11 mouse cellular contexts compared by ENCODE assay signal in genomic region chr3:69548704-69549455, GRCm38 (mm10). TPM values are rescaled to one million over a fixed set of nuclear protein-coding genes. Genes with fewer than 3 reads are reported as not detected.
DNase-seq lines count a peak whose midpoint lies in the region; ATAC-seq lines count a peak whose summit lies in the region.
"Had no signal": no experiment of that assay in that cellular context is flagged by ENCODE, and none has a peak within 500 bp of the region (broad histone marks: within the 10 kb centered on the region; RNA-seq: fewer than 3 reads in every experiment).

No protein-coding gene starts in this region.

- no peaks in the 10 kb centered on the region for H3K36me3 ChIP-seq in heart, embryonic 14.5 days (ENCODE audit: control insufficient read depth, insufficient read depth, low read length)
- H3K36me3 ChIP-seq in midbrain, embryonic 11.5 days (ENCODE audit: control insufficient read depth, insufficient read depth, low read length) = no peaks in the 10 kb centered on the region
- H3K36me3 ChIP-seq in midbrain, embryonic 10.5 days = peaks cover 18% of the 10 kb centered on the region
- no peaks in the 10 kb centered on the region for H3K36me3 ChIP-seq in forebrain, embryonic 11.5 days (ENCODE audit: control insufficient read depth, insufficient read depth, low read length)

- no peaks in the 10 kb centered on the region for H3K9me3 ChIP-seq in heart, embryonic 14.5 days (ENCODE audit: control insufficient read depth, low read length)
- H3K9me3 ChIP-seq in midbrain, embryonic 11.5 days (ENCODE audit: control insufficient read depth, low read length) = no peaks in the 10 kb centered on the region
- H3K9me3 ChIP-seq in midbrain, embryonic 10.5 days (replicated peaks) = no peaks in the 10 kb centered on the region
- no peaks in the 10 kb centered on the region for H3K9me3 ChIP-seq in forebrain, embryonic 11.5 days (ENCODE audit: control insufficient read depth, low read length)
- H3K9me3 ChIP-seq: forebrain, embryonic 10.5 days had no signal

- DNase-seq in heart, adult 18-20 months = no peak
- peak; percentile 19 for DNase-seq in midbrain, embryonic 11.5 days (ENCODE audit: low spot score, missing footprints)
- DNase-seq in midbrain, embryonic 10.5 days (ENCODE audit: low spot score) = no peak
- DNase-seq in cerebellum, postnatal 25 days = peak; percentile 58 to 75
- no peak for DNase-seq in forebrain, embryonic 11.5 days (ENCODE audit: low spot score)
- DNase-seq in urinary bladder, postnatal 25 days (ENCODE audit: low spot score) = no peak
- DNase-seq: embryo, embryonic 11 days; kidney, postnatal 14 days; thymus, postnatal 25 days had no signal

- 0 out of 4 replicates have a peak overlapping the region, but pooled peaks of 1 of the 2 experiments have one; percentile 24 for H3K27ac ChIP-seq in heart, embryonic 14.5 days (replicated peaks in 1 of 2; ENCODE audit: control insufficient read depth in 1 of 2, insufficient read depth in 1 of 2, low read depth in 2 of 2, low read length in 2 of 2)
- H3K27ac ChIP-seq in midbrain, embryonic 11.5 days (ENCODE audit: low read depth, low read length) = no peak overlapping the region
- no peak overlapping the region for H3K27ac ChIP-seq in midbrain, embryonic 10.5 days (replicated peaks)
- H3K27ac ChIP-seq in forebrain, embryonic 11.5 days (ENCODE audit: low read depth, low read length) = no peak overlapping the region
- H3K27ac ChIP-seq: forebrain, embryonic 10.5 days had no signal

- peak overlapping the region; percentile 53 for H3K4me2 ChIP-seq in heart, embryonic 14.5 days (ENCODE audit: low read length)
- no peak overlapping the region for H3K4me2 ChIP-seq in midbrain, embryonic 11.5 days
- H3K4me2 ChIP-seq in forebrain, embryonic 11.5 days (ENCODE audit: low read depth, low read length, severe bottlenecking) = no peak overlapping the region

- H3K9ac ChIP-seq in heart, embryonic 14.5 days (ENCODE audit: low read length) = peak overlapping the region; percentile 44; the same call in 1 of the 2 replicates
- H3K9ac ChIP-seq in midbrain, embryonic 11.5 days (ENCODE audit: low read length) = no peak overlapping the region
- no peak overlapping the region for H3K9ac ChIP-seq in forebrain, embryonic 11.5 days (ENCODE audit: low read length)

- H3K27me3 ChIP-seq in heart, embryonic 14.5 days (ENCODE audit: control insufficient read depth, insufficient read depth, low read length) = no peaks in the 10 kb centered on the region
- H3K27me3 ChIP-seq in midbrain, embryonic 11.5 days (ENCODE audit: control insufficient read depth, insufficient read depth, low read length) = no peaks in the 10 kb centered on the region
- no peaks in the 10 kb centered on the region for H3K27me3 ChIP-seq in midbrain, embryonic 10.5 days (ENCODE audit: low read depth, poor library complexity, severe bottlenecking)
- no peaks in the 10 kb centered on the region for H3K27me3 ChIP-seq in forebrain, embryonic 11.5 days (ENCODE audit: control insufficient read depth, insufficient read depth, low read length)

- ATAC-seq in heart, embryonic 14.5 days (ENCODE audit: insufficient number of reproducible peaks, insufficient read depth, low FRiP score, low read depth) = no peak
- no peak for ATAC-seq in midbrain, embryonic 11.5 days (ENCODE audit: low FRiP score)
- ATAC-seq in forebrain, embryonic 11.5 days (replicated peaks; ENCODE audit: low FRiP score) = no peak

- 39% methylated on average over 22 of the region's 22 CpGs for WGBS in heart, embryonic 14.5 days
- 86% methylated on average over 22 of the region's 22 CpGs for WGBS in midbrain, embryonic 11.5 days
- WGBS in midbrain, embryonic 10.5 days = 87% methylated on average over 22 of the region's 22 CpGs
- 89% methylated on average over 22 of the region's 22 CpGs for WGBS in forebrain, embryonic 11.5 days

- peaks cover 10 to 14% of the 10 kb centered on the region in 2 experiments for H3K4me1 ChIP-seq in heart, embryonic 14.5 days (ENCODE audit: control insufficient read depth in 2 of 2, insufficient read depth in 2 of 2, low read length in 2 of 2)
- no peaks in the 10 kb centered on the region for H3K4me1 ChIP-seq in midbrain, embryonic 11.5 days (ENCODE audit: control insufficient read depth, insufficient read depth, low read length)
- H3K4me1 ChIP-seq in midbrain, embryonic 10.5 days = no peaks in the 10 kb centered on the region
- H3K4me1 ChIP-seq in forebrain, embryonic 11.5 days (replicated peaks; ENCODE audit: control insufficient read depth, insufficient read depth, low read length) = no peaks in the 10 kb centered on the region

- H3K4me3 ChIP-seq in heart, embryonic 14.5 days (ENCODE audit: control insufficient read depth in 1 of 2, insufficient read depth in 1 of 2, low read depth in 1 of 2, low read length in 2 of 2) = no peak overlapping the region; a peak in 1 of 4 replicates
- H3K4me3 ChIP-seq in midbrain, embryonic 11.5 days (ENCODE audit: low read depth, low read length) = no peak overlapping the region
- H3K4me3 ChIP-seq in midbrain, embryonic 10.5 days = no peak overlapping the region
- H3K4me3 ChIP-seq in forebrain, embryonic 11.5 days (ENCODE audit: low read depth, low read length) = no peak overlapping the region
- H3K4me3 ChIP-seq: forebrain, embryonic 10.5 days had no signal

RNA-seq across cellular contexts. Expression of gene B3galnt1, which starts 49.9 kb away (rescaled TPM):
- polyA plus RNA-seq in heart, embryonic 14.5 days (2014; fragmentation: Nextera tagmentation; extraction: Ambion mirVana) = 22.3 and 23.8 TPM in 2 replicates
- 1 to 10 TPM; 1.8 to 1.9 TPM for total RNA-seq in heart, adult 18-20 months (2021)
- 44.4 and 45.9 TPM in 2 replicates for polyA plus RNA-seq in midbrain, embryonic 11.5 days (2014; fragmentation: Nextera tagmentation; extraction: Ambion mirVana)
- polyA plus RNA-seq in midbrain, embryonic 10.5 days (2016; fragmentation: Nextera tagmentation; extraction: Ambion mirVana) = 33.7 and 35.8 TPM in 2 replicates
- polyA plus RNA-seq in forebrain, embryonic 11.5 days (2014; fragmentation: Nextera tagmentation; extraction: Ambion mirVana) = 33.4 and 36.8 TPM in 2 replicates

Comparison
In these comparisons a context has a peak if more than half of its experiments do, and no peak if none do; other contexts are left out.
1. DNase-seq: peak in midbrain, embryonic 11.5 days (single experiment) and cerebellum, postnatal 25 days (2 of 2); none in heart, adult 18-20 months (0 of 2), midbrain, embryonic 10.5 days (single experiment), forebrain, embryonic 11.5 days (single experiment) and urinary bladder, postnatal 25 days (single experiment).